Mouse (Mus musculus) liver, embryonic 11.5 days (tissue): ENCODE measurements around the gene Spata48. TPM values are rescaled to one million over a fixed set of nuclear protein-coding genes. Genes with fewer than 3 reads are reported as not detected.

ENCODE experiments used
- ATAC-seq: fragments of 200-750 bp; cut with Nextera tagmentation; replicated peaks from 2 replicates; pipeline ENCODE4 v1.8.0; 2017; ENCODE audit warnings: moderate number of reproducible peaks, mild to moderate bottlenecking, moderate TSS enrichment, moderate library complexity; ENCODE audit not compliant: low FRiP score
- DNase-seq: peaks from one replicate; pipeline ENCODE4 v3.0.0-alpha.2; 2017; ENCODE audit warnings: low spot score
- H3K27ac ChIP-seq: fragments of 300-500 bp; sonication (generic); 2 replicates; pipeline ENCODE4 v1.5.1; 2014; ENCODE audit warnings: mild to moderate bottlenecking, low read depth, low read length, control low read depth
- H3K27me3 ChIP-seq: fragments of 300-500 bp; sonication (generic); replicated peaks from 2 replicates; pipeline ENCODE4 v1.6.1; 2014; ENCODE audit warnings: low read length, mixed read lengths; ENCODE audit not compliant: control insufficient read depth, insufficient read depth
- H3K36me3 ChIP-seq: fragments of 300-500 bp; sonication (generic); 2 replicates; pipeline ENCODE4 v1.6.1; 2014; ENCODE audit warnings: mild to moderate bottlenecking, low read length, moderate library complexity, mixed read lengths; ENCODE audit not compliant: control insufficient read depth, insufficient read depth
- H3K4me1 ChIP-seq: fragments of 300-500 bp; sonication (generic); replicated peaks from 2 replicates; pipeline ENCODE4 v1.6.1; 2014; ENCODE audit warnings: low read length, mixed read lengths; ENCODE audit not compliant: control insufficient read depth, insufficient read depth
- H3K4me2 ChIP-seq: fragments of 300-500 bp; sonication (generic); 2 replicates; pipeline ENCODE4 v1.6.1; 2014; ENCODE audit warnings: mild to moderate bottlenecking, control low read depth, moderate library complexity
- H3K4me3 ChIP-seq: fragments of 300-500 bp; sonication (generic); 2 replicates; pipeline ENCODE4 v1.5.1; 2014; ENCODE audit warnings: low read depth, low read length, control low read depth
- H3K9ac ChIP-seq: fragments of 300-500 bp; sonication (generic); 2 replicates; pipeline ENCODE4 v1.6.1; 2014; ENCODE audit warnings: low read depth, low read length, control low read depth
- H3K9me3 ChIP-seq: fragments of 300-500 bp; sonication (generic); 2 replicates; pipeline ENCODE4 v1.6.1; 2016; ENCODE audit warnings: low read length, inconsistent platforms, mixed read lengths; ENCODE audit not compliant: control insufficient read depth
- WGBS: fragments of 180-500 bp; shearing (Covaris S2); extraction: QIAGEN DNeasy Blood & Tissue Kit; methylation state at CpG from one replicate; pipeline ENCODE4 v1.1.7; 2014; 5-methylcytosine and 5-hydroxymethylcytosine counted together
- polyA plus RNA-seq: library from polyadenylated mRNA; unstranded; fragments of >200 nt; fragmentation: Nextera tagmentation; extraction: Ambion mirVana; gene quantifications from 2 replicates; pipeline ENCODE4 v1.2.1, GENCODE M21; 2014

Spata48 gene
- polyA plus RNA-seq, result 0.69 and 0.99 TPM in 2 replicates

DNA sequence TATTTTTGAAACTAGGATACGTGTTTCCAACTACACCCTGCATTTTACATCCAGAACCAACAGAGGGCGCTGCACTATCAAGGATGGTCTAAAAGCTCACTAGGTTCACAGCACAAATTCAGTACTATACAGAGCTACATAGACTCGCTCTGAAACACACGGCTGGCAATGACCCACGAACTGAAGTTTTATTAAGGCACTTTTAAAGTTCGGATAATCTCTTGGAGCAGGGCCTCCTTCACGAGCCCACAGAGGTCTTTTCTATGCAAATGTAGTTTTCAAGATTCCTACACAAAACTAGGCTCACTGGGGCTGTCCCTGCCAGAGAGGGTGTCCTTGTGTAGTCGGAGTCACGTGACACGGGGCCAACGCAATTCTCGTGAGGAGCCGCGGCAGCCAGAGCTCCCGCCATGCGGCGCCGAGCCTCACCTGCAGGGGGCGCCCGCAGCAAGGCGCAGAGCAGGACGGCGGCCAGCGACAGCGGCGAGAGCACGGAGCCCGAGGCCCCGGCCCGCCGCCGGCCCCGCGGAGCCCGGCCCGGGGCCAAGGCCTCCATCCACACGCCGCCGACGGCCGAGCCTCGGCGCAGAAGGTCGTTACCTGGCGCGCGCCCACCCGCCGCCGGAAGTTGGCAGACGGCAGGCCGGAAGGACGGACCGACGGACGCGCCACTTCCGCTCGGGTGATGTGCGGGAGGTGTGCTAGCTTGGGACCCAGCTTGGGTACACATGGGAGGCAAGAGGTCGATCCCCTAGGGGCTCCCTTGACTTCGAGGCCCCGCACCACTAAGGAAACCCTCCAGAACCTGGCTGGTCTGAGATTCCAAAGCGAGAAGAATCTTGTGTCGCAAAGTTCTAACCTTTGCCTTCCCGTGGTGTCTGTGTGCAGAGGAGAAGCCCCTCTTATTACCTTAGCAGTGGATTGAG is at the start of gene Spata48, which contains the start of gene Zpbp:
Gene Spata48, plus strand, starts transcription at position 460 of the 926 bp plus-strand sequence.
Gene Zpbp, minus strand, starts transcription at position 774 of the 926 bp plus-strand sequence.
- peak; percentile 89 for DNase-seq
- H3K36me3 ChIP-seq, result no peaks in the 10 kb centered on the region
- peak within 1 kb of the TSS; percentile 78 for H3K4me2 ChIP-seq
- no peaks in the 10 kb centered on the region for H3K27me3 ChIP-seq
- no peaks in the 10 kb centered on the region for H3K4me1 ChIP-seq
- no peaks in the 10 kb centered on the region for H3K9me3 ChIP-seq
- peak; percentile 96 for ATAC-seq
- H3K27ac ChIP-seq, result peak within 1 kb of the TSS; percentile 66
- H3K9ac ChIP-seq, result peak within 1 kb of the TSS; percentile 63
- 3% methylated on average over 66 of the region's 66 CpGs for WGBS
- peak within 1 kb of the TSS; percentile 60 for H3K4me3 ChIP-seq

DNA sequence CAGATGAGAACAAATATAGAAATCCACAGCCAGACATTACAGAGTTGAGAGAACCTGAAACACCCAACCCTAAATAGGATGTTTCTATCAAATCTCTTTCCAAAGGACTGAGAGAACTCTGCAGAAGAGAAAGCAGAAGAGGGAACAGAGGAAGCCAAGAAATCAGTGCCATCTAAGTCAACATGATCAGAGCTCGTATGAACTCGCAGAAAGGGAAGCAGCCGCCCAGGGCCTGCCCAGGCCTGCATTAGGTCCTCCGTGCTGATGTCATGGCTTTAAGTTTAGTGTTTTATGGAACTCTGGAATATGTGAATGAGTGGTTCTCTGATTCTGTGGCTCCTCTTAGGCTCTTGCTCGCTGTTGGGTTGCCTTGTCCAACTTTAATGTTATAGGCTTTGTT is 47.7 kb upstream of the Spata48 start:
- no peak overlapping the region for H3K4me2 ChIP-seq
- no peaks in the 10 kb centered on the region for H3K36me3 ChIP-seq
- no peak overlapping the region for H3K27ac ChIP-seq
- WGBS, result 62% methylated on average over 5 of the region's 5 CpGs
- H3K4me3 ChIP-seq, result no peak overlapping the region
- ATAC-seq (no peak), DNase-seq (no peak)
- no peak overlapping the region for H3K9ac ChIP-seq
- H3K9me3 ChIP-seq, result no peaks in the 10 kb centered on the region
- H3K27me3 ChIP-seq, result no peaks in the 10 kb centered on the region
- H3K4me1 ChIP-seq, result no peaks in the 10 kb centered on the region

DNA sequence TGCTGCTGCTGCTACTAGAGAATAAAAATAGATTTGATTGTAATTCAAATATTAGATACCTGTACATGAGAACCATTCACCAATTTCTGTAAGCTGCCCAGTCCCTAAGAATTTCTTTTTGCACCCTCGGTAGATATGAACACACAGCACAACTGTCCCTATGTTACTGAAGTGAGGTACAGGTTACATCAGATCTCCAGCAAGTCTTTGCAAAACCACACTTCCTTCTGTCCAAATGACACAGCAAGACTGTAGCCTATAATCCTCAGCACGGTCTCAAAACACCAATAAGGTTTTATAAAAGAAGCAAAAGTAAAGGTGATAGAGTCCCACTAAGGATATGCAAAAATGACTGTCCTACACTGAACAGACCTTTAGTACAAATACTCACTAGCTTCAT is 44.5 kb upstream of the Spata48 start:
- H3K36me3 ChIP-seq, result no peaks in the 10 kb centered on the region
- H3K4me3 ChIP-seq, result no peak overlapping the region
- no peak overlapping the region for H3K27ac ChIP-seq
- ATAC-seq, result no peak
- H3K4me2 ChIP-seq, result no peak overlapping the region
- H3K27me3 ChIP-seq, result no peaks in the 10 kb centered on the region
- no peaks in the 10 kb centered on the region for H3K9me3 ChIP-seq
- DNase-seq, result no peak
- H3K9ac ChIP-seq, result no peak overlapping the region
- 48% methylated on average over 2 of the region's 2 CpGs for WGBS
- H3K4me1 ChIP-seq, result no peaks in the 10 kb centered on the region

DNA sequence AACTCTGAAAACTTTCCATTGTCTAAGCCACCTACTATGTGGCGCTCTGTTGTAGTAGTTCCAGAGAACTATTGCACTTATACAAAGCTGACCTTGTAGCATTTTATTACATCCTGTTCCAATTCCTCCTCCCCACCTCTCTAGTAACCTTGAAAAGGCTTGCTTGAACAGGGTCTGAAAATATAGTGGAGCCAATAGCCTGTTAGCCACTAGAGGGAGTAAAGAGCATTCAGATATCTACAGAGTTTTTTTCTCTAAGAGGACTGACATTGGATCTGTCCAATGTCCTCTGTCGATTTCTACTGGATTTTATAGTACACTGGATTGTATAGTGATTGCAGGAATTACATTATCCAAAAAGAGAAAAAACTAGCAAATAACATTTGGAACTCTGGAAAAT is 6.9 kb upstream of the Spata48 start:
- no peak overlapping the region for H3K4me3 ChIP-seq
- ATAC-seq, result no peak; the same call in 1 of the 2 replicates
- no peaks in the 10 kb centered on the region for H3K9me3 ChIP-seq
- DNase-seq, result no peak
- H3K36me3 ChIP-seq, result no peaks in the 10 kb centered on the region
- no peak overlapping the region for H3K27ac ChIP-seq
- no peak overlapping the region for H3K4me2 ChIP-seq
- 25% methylated on average over 2 of the region's 2 CpGs for WGBS
- H3K9ac ChIP-seq, result no peak overlapping the region
- no peaks in the 10 kb centered on the region for H3K4me1 ChIP-seq
- H3K27me3 ChIP-seq, result no peaks in the 10 kb centered on the region; the same call in 1 of the 2 replicates

DNA sequence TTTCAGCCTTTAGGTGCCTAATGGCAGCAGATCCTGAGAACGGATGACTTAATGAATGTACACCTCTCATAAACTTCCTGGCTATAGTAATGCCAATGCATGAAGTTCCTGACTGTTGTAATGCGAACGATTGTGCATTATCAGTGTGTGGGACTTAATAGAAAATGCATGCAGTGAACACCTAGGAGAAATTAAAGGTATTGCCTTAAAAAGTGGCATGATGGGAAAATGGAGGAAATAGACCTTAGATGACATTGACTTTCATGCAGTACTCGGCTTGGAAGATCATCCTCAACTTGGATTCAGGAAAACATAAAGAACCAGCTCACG is 632 bp downstream of the Spata48 start:
- Histone ChIP-seq H3K4me2 (peak overlapping the region; percentile 78), H3K9me3 (no peaks in the 10 kb centered on the region)
- ATAC-seq, result no peak

DNA sequence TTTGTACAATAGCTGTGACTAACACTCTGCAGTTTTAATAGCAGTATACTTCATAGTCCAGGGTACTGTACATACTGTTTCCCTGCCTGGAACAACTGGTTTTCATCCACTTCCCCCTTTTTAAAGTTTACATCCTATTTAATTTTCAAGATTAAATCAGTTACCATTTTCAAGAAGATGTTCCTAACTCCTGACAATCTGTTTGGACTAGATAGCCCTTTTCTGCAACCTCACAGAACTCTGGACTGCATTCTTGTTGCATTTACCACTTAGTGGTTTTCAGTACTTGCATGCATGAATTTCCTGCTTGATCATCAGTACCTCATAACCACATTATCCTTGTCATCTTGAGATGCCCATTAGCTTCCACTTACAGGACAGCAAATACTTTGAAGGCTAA is 7.0 kb downstream of the Spata48 start:
- no peak overlapping the region for H3K27ac ChIP-seq
- H3K4me2 ChIP-seq, result no peak overlapping the region
- ATAC-seq, result no peak

More for the DNA sequence above, 632 bp downstream of the Spata48 start:
- no peak for DNase-seq
- 78% methylated on average over 5 of the region's 5 CpGs for WGBS
- Histone ChIP-seq H3K9ac (peak overlapping the region; percentile 63), H3K27me3 (no peaks in the 10 kb centered on the region), H3K27ac (no peak overlapping the region), H3K4me3 (peak overlapping the region; percentile 60), H3K4me1 (no peaks in the 10 kb centered on the region), H3K36me3 (no peaks in the 10 kb centered on the region)

DNA sequence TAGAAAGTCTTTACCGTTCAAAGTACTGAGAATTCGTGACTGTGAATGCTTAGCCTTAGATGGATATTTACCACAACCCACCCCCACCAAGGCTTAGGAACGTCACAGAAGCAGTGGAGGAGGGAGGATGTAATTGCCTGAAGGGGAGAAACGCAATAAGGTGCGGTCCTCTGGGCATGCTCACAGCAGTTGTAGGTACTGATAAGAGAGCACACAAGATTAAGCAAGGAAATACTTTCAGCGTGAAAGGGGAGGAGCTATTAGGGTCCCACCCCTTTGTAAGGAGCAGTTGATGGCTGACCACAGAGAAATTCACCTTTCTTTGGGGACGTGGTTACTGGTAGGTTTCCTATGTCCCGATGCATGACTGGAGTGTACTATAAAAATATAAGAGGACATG is 22.5 kb downstream of the Spata48 start:
- DNase-seq (no peak), ATAC-seq (peak; percentile 49; the same call in 1 of the 2 replicates)
- Histone ChIP-seq H3K9ac (no peak overlapping the region), H3K27ac (no peak overlapping the region), H3K36me3 (no peaks in the 10 kb centered on the region), H3K9me3 (no peaks in the 10 kb centered on the region), H3K4me3 (no peak overlapping the region), H3K27me3 (no peaks in the 10 kb centered on the region), H3K4me1 (no peaks in the 10 kb centered on the region), H3K4me2 (peak overlapping the region; percentile 33; the same call in 1 of the 2 replicates)
- 38% methylated on average over 8 of the region's 8 CpGs for WGBS

More for the DNA sequence above, 7.0 kb downstream of the Spata48 start:
- Histone ChIP-seq H3K9me3 (no peaks in the 10 kb centered on the region), H3K9ac (no peak overlapping the region), H3K4me1 (no peaks in the 10 kb centered on the region), H3K36me3 (no peaks in the 10 kb centered on the region), H3K4me3 (no peak overlapping the region), H3K27me3 (no peaks in the 10 kb centered on the region)
- no peak for DNase-seq

DNA sequence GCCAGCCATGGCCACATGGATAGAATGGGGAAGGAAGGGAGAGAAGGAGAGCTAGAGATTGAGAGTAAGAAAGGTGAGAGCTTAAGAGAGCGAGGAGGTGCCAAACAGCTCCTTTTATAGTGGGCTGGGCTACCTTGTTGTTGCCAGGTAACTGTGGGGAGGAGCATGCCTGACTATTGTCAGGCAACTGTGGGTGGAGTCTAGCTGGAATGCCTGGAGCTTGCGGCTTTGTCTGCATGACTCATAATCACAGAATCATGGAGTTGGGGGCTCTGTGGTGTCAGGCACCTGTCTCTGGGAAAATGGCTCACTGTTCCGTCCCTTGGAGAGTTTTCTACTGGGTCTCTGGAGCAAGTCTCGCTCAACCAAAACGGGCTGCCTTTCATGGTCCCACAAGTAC is 30.1 kb downstream of the Spata48 start:
- Histone ChIP-seq H3K4me1 (no peaks in the 10 kb centered on the region), H3K27ac (no peak overlapping the region), H3K9ac (no peak overlapping the region), H3K4me2 (no peak overlapping the region), H3K27me3 (no peaks in the 10 kb centered on the region), H3K4me3 (no peak overlapping the region), H3K36me3 (no peaks in the 10 kb centered on the region), H3K9me3 (no peaks in the 10 kb centered on the region)
- WGBS, result 67% methylated on average over 5 of the region's 5 CpGs
- no peak for DNase-seq
- no peak for ATAC-seq

DNA sequence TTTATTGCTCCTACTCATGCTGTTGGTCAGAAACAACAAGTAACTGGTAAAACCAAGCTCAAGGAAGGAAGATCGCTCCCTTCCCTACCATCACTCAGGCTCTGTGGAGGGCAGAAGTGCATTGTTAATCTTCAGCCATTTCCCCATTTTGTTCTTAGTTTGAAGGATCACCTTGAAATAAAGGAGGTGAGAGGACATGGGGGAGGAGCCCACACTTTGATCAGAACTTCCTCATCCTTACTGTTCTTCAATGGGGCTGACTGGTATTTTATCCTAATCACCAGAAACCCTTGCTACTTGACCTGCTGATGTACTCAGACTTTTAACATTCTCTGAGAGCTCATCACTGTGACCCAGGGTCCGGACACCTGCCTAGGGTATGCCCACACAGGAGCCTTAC is 33.8 kb downstream of the Spata48 start:
- ATAC-seq (no peak), DNase-seq (no peak)
- Histone ChIP-seq H3K4me2 (no peak overlapping the region), H3K9me3 (no peaks in the 10 kb centered on the region), H3K4me1 (no peaks in the 10 kb centered on the region), H3K36me3 (no peaks in the 10 kb centered on the region), H3K27ac (no peak overlapping the region), H3K9ac (no peak overlapping the region), H3K4me3 (no peak overlapping the region), H3K27me3 (no peaks in the 10 kb centered on the region)
- 82% methylated on average over 2 of the region's 2 CpGs for WGBS
